Mouse (Mus musculus): ENCODE measurements around the gene Nup160. TPM values are rescaled to one million over a fixed set of nuclear protein-coding genes. Genes with fewer than 3 reads are reported as not detected.
A peak's percentile ranks its signal among the peaks of the same experiment; 100 is the strongest.

The Nup160 gene
- total and polyA plus RNA-seq, 2 experiments from 2014 or later: 10.9 to 21.6 TPM

- Histone ChIP-seq H3K9me3 (ENCODE audit: low read length) (no peaks in the 10 kb centered on the region), H3K4me2 (ENCODE audit: low read depth) (no peak overlapping the region), H3K4me3 (ENCODE audit: low read depth, low read length) (no peak overlapping the region), H3K9ac (no peak overlapping the region), H3K36me3 (ENCODE audit: insufficient read depth) (no peaks in the 10 kb centered on the region), H3K27me3 (ENCODE audit: insufficient read depth, low read length) (no peaks in the 10 kb centered on the region), H3K4me1 (ENCODE audit: insufficient read depth) (no peaks in the 10 kb centered on the region), H3K27ac (ENCODE audit: low read depth, low read length) (no peak overlapping the region)
- 56% methylated on average over 3 of the region's 3 CpGs for WGBS
- ATAC-seq (no peak), DNase-seq (no peak)
- no peak for TF ChIP-seq CTCF (IDR thresholded peaks at IDR 0.05; ENCODE audit: low read depth)
These were observed 15.6 kb upstream of the Nup160 start for GRCm38 (mm10) chr2:90661426-90661825.

GRCm38 (mm10) chr2:90666591-90667387 lies 10.2 kb upstream of the Nup160 start:
- H3K4me2 ChIP-seq (ENCODE audit: low read depth): peak overlapping the region; percentile 43
- WGBS: 46% methylated on average over 11 of the region's 11 CpGs

GRCm38 (mm10) chr2:90667388-90668265 lies 9.4 kb upstream of the Nup160 start:
- Histone ChIP-seq H3K36me3 (ENCODE audit: insufficient read depth) (no peaks in the 10 kb centered on the region), H3K4me3 (ENCODE audit: low read depth, low read length) (peak overlapping the region; percentile 14), H3K9me3 (ENCODE audit: low read length) (no peaks in the 10 kb centered on the region), H3K4me2 (ENCODE audit: low read depth) (peak overlapping the region; percentile 43), H3K27ac (ENCODE audit: low read depth, low read length) (peak overlapping the region; percentile 36; the same call in 1 of the 2 replicates), H3K9ac (0 out of 2 replicates have a peak overlapping the region, but pooled peaks have one; percentile 6), H3K27me3 (ENCODE audit: insufficient read depth, low read length) (no peaks in the 10 kb centered on the region), H3K4me1 (ENCODE audit: insufficient read depth) (peaks cover 4% of the 10 kb centered on the region; the same call in 1 of the 2 replicates)
- TF ChIP-seq CTCF (IDR thresholded peaks at IDR 0.05; ENCODE audit: low read depth): no peak
- DNase-seq (peak; percentile 63), ATAC-seq (peak; percentile 85)
- 22% methylated on average over 21 of the region's 21 CpGs for WGBS

More at GRCm38 (mm10) chr2:90666591-90667387, 10.2 kb upstream of the Nup160 start:
- no peak overlapping the region for H3K4me3 ChIP-seq (ENCODE audit: low read depth, low read length)
- no peaks in the 10 kb centered on the region for H3K9me3 ChIP-seq (ENCODE audit: low read length)
- no peaks in the 10 kb centered on the region for H3K36me3 ChIP-seq (ENCODE audit: insufficient read depth)
- no peaks in the 10 kb centered on the region for H3K27me3 ChIP-seq (ENCODE audit: insufficient read depth, low read length)
- DNase-seq (peak; percentile 4), ATAC-seq (no peak)
- TF ChIP-seq CTCF (IDR thresholded peaks at IDR 0.05; ENCODE audit: low read depth): no peak
- H3K27ac ChIP-seq (ENCODE audit: low read depth, low read length): peak overlapping the region; percentile 36; the same call in 1 of the 2 replicates
- no peak overlapping the region for H3K9ac ChIP-seq
- H3K4me1 ChIP-seq (ENCODE audit: insufficient read depth): peaks cover 4% of the 10 kb centered on the region; the same call in 1 of the 2 replicates

- H3K4me1 ChIP-seq (ENCODE audit: insufficient read depth): peaks cover 4% of the 10 kb centered on the region; the same call in 1 of the 2 replicates
- DNase-seq (no peak), ATAC-seq (no peak)
- no peaks in the 10 kb centered on the region for H3K9me3 ChIP-seq (ENCODE audit: low read length)
- H3K9ac ChIP-seq: no peak overlapping the region
- H3K27ac ChIP-seq (ENCODE audit: low read depth, low read length): no peak overlapping the region
- H3K27me3 ChIP-seq (ENCODE audit: insufficient read depth, low read length): no peaks in the 10 kb centered on the region
- no peaks in the 10 kb centered on the region for H3K36me3 ChIP-seq (ENCODE audit: insufficient read depth)
- H3K4me2 ChIP-seq (ENCODE audit: low read depth): no peak overlapping the region
- TF ChIP-seq CTCF (IDR thresholded peaks at IDR 0.05; ENCODE audit: low read depth): no peak
- no peak overlapping the region for H3K4me3 ChIP-seq (ENCODE audit: low read depth, low read length)
- 74% methylated on average over 6 of the region's 6 CpGs for WGBS
These were observed 6.7 kb upstream of the Nup160 start for GRCm38 (mm10) chr2:90670343-90670742.

GRCm38 (mm10) chr2:90673339-90673738 lies 3.7 kb upstream of the Nup160 start:
- WGBS: 92% methylated on average over 1 of the region's 1 CpGs
- no peaks in the 10 kb centered on the region for H3K4me1 ChIP-seq (ENCODE audit: insufficient read depth)
- no peaks in the 10 kb centered on the region for H3K27me3 ChIP-seq (ENCODE audit: insufficient read depth, low read length)
- no peak overlapping the region for H3K9ac ChIP-seq
- H3K27ac ChIP-seq (ENCODE audit: low read depth, low read length): no peak overlapping the region
- H3K4me3 ChIP-seq (ENCODE audit: low read depth, low read length): no peak overlapping the region
- TF ChIP-seq CTCF (IDR thresholded peaks at IDR 0.05; ENCODE audit: low read depth): no peak
- no peak for ATAC-seq
- DNase-seq: no peak
- no peak overlapping the region for H3K4me2 ChIP-seq (ENCODE audit: low read depth)
- no peaks in the 10 kb centered on the region for H3K36me3 ChIP-seq (ENCODE audit: insufficient read depth)
- no peaks in the 10 kb centered on the region for H3K9me3 ChIP-seq (ENCODE audit: low read length)

DNA sequence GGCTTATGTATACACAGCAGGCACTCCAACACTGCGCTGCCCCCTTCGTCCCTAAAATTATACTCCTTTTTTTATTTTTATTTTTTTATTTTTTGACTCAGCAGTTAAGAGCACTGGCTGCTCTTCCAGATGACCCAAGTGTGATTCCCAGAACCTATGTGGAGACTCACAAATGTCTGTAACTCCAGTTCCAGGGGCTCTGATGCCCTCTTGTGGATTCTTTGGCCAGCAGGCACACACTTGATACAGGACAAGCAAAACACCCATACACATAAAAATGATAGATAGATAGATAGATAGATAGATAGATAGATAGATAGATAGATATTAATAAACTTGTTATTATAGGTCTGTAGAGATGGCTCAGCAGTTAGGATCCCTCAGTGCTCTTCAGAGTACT lies 2.5 kb upstream of the Nup160 start:
- WGBS: 95% methylated on average over 2 of the region's 2 CpGs
- no peak for ATAC-seq

More for the DNA sequence above, 2.5 kb upstream of the Nup160 start:
- Histone ChIP-seq H3K27ac (ENCODE audit: low read depth, low read length) (no peak overlapping the region), H3K36me3 (ENCODE audit: insufficient read depth) (no peaks in the 10 kb centered on the region), H3K4me1 (ENCODE audit: insufficient read depth) (no peaks in the 10 kb centered on the region), H3K9ac (no peak overlapping the region), H3K4me2 (ENCODE audit: low read depth) (no peak overlapping the region), H3K27me3 (ENCODE audit: insufficient read depth, low read length) (no peaks in the 10 kb centered on the region), H3K9me3 (ENCODE audit: low read length) (no peaks in the 10 kb centered on the region), H3K4me3 (ENCODE audit: low read depth, low read length) (no peak overlapping the region)
- peak; percentile 20; the same call in 1 of the 2 replicates for TF ChIP-seq CTCF (IDR thresholded peaks at IDR 0.05; ENCODE audit: low read depth)
- DNase-seq: peak; percentile 10

Data from forebrain, postnatal 0 days (tissue).